Mouse (Mus musculus) ovary, postnatal 10 days (tissue): ENCODE data around the gene Lrrn2.

Experiments
- DNase-seq: peaks from one replicate; pipeline ENCODE4 v3.0.0; 2022; ENCODE audit warnings: low spot score

Lrrn2 gene

GRCm38 (mm10) chr1:132880161-132881005 is at the start of gene Lrrn2:
Lrrn2 (plus strand) TSS chr1:132880273.
- peak; percentile 24 for DNase-seq

- no peak for DNase-seq
Observed at GRCm38 (mm10) chr1:132831963-132832362, 48.1 kb upstream of the Lrrn2 start.

DNA sequence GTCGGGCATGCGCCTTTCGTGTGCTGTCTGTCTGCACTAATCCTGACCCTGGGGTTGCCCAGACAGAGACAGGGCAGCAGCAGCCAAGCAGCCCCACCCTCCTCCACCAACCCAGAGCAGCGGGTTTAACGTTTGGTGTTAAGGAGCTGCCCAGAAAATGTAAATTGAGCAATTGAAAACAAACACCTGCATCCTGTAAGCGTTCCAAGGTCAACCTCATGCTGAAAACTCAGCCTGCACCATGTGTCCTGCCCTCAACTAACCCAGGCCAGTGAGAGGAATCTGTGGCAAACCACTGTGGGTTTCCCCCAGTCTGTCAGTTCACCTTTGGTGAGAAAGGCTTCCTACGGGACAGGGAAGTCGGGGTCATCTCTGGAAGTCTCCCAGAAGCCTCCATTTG is 46.0 kb upstream of the Lrrn2 start:
- DNase-seq = no peak

GRCm38 (mm10) chr1:132836895-132837294 is 43.2 kb upstream of the Lrrn2 start:
- DNase-seq = no peak

- DNase-seq = no peak
Observed at GRCm38 (mm10) chr1:132837691-132838090, 42.4 kb upstream of the Lrrn2 start.

DNA sequence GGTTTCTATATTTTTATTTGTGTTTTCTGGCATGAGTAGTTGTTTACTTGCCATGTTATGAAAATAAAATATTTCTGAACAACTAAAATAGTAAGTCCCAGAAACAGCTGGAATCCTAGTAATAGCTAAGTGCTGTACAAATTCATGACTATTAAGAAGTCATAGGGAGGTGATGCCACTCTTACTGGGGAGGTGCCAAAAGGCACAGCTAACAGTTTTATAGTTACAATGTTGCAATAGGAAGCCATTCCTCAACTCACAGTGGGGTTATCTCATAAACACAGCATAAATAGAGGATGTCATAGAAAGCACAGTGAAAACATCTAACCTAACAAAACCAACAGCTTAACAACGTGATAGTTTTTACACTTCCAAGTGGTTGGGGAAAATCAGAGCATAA is 41.7 kb upstream of the Lrrn2 start:
- no peak for DNase-seq

DNA sequence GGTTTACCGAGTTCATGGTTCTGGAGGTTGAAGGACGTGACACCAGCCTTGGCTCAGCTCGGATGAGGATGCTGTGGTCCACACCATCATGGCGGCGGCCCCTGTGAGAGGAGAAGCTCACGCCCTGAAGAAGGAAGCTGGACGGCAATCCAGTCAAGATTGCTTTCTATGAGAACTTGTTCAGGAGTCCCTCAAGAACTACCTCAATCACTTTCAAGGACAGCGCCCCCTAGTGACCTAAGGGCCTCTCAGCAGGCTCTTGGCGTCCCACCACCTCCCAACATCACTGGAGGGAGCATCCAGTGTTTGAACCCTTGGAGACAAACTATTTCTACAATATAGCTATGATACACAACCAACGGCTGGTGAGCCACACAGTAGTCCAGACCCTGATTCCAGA is 36.5 kb upstream of the Lrrn2 start:
- no peak for DNase-seq

DNA sequence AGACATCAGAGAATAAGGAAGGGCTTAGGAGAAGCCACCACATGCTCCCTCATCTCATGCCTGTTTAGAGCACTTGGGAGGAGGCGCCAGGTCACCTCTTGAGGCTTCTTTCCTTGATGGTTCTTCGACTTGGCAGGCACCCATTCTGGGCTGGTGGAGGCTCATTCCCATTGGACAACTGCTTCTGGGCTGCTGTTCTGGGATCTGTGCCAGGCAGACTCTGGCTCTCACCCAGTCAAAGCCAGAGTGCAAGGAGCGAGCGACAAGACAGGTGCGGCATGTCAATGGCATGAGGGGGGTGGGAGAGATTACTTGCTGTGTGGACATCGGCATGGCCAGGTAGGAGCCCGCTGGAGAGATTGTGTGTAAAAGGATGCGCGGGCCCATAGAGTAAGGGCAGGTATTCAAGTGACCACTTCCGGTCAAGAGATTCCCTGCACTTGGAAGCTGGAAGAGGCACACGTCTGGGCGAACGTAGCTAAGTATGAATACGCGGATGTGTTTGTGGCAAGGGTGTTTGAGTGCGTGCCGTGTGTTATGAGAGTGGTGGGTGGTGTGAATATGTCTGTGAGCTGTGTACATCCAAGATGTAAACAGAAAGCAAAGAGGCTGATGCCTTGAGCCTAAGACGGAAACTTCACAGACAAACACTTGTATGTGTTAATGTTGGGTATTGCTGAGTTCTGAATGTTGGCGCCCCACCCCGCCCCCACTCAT is 35.8 kb upstream of the Lrrn2 start:
- DNase-seq = peak; percentile 19

GRCm38 (mm10) chr1:132845766-132846165 is 34.3 kb upstream of the Lrrn2 start:
- DNase-seq = no peak

GRCm38 (mm10) chr1:132850809-132851208 is 29.3 kb upstream of the Lrrn2 start:
- no peak for DNase-seq

GRCm38 (mm10) chr1:132851296-132851695 is 28.8 kb upstream of the Lrrn2 start:
- DNase-seq = no peak

GRCm38 (mm10) chr1:132851771-132852170 is 28.3 kb upstream of the Lrrn2 start:
- no peak for DNase-seq

DNA sequence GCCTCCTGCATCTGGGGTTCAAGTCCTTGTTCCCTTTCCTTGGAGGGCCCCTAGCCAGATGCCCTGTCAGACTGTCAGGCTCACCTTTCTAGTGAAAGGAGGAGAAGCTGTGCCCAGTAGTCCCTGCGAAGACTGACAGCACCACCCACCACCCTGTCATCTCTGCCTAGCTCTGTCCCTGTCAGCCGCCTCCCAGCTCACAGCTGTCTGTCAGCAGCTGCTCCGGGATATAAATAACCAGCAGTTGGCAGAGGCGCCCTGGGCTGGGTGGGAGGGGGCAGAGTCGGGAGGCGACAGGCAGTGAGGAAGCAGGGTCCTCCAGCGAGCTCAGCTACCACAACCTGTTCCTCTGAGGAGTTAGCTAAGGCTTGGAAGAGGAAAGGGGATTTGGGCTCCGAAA is 26.8 kb upstream of the Lrrn2 start:
- DNase-seq = no peak

GRCm38 (mm10) chr1:132858516-132859383 is 21.3 kb upstream of the Lrrn2 start:
- DNase-seq = no peak

GRCm38 (mm10) chr1:132864220-132864619 is 15.9 kb upstream of the Lrrn2 start:
- no peak for DNase-seq

DNA sequence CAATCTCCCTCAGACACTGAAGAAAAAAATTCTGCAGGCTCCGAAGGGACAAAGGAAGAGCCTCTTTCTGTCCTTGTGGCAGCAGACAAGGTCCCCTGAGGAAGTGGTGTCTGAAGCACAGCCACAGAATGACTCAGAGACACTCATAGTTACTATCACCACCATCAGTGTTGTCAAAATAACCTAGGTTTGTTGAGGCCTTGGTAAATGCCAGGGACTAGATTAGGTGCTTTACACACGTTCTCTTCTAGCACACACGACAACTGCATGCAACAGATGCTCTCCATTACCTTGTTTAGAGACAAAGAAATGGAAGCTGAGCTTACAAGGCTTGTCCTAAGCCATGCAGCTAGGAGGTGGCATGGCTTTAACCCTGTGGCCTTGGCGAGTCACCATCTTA is 14.5 kb upstream of the Lrrn2 start:
- DNase-seq = no peak

DNA sequence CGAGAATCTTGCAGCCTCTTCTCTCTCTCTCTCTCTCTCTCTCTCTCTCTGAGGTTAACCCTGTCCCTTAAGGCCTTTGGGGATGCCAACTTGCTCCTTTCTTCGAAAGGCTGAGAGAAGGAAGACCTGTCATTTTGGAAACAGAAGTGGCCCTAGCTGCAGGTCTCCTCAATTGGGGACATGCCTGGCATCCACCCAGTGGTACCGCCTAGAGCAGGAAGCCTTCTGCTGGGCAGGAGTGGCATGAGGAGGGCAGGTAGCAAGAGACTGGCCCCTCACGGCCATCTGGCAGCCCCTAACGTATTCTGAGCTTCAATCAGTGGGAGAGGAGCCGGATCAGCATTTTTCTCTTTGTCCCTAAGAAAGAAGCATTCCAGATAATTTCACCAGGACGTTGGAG is 9.7 kb upstream of the Lrrn2 start:
- DNase-seq = no peak

- no peak for DNase-seq
Observed at GRCm38 (mm10) chr1:132878951-132879610, 992 bp upstream of the Lrrn2 start.

GRCm38 (mm10) chr1:132879801-132880160 is 292 bp upstream of the Lrrn2 start:
- no peak for DNase-seq

GRCm38 (mm10) chr1:132881041-132881761 is 1.1 kb downstream of the Lrrn2 start:
- no peak for DNase-seq

DNA sequence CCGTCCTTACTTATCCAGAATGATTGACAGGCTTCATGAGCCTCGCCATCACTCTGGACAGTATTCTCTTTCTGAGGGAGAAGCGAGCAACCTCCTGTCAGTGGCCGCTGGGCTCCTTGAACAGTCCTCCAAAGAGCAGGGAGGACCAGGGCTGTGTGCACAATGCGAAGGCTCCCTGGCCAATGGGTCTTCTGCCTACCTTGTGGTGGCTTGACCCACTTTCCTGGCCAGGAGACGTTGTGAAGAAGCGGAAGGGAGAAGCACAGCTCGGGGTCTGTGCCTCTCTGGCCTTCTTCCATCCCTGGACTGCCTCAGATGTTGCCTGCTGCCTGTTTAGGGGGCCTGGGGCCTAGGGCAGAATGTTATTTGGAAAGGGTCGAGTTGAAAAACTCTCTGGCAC is 1.8 kb downstream of the Lrrn2 start:
- no peak for DNase-seq
